Mouse (Mus musculus): Measurements from ENCODE around the gene Glra1. TPM values are rescaled to one million over a fixed set of nuclear protein-coding genes. Genes with fewer than 3 reads are reported as not detected.
A peak's percentile ranks its signal among the peaks of the same experiment; 100 is the strongest.

Glra1 gene
- polyA plus RNA-seq, 1 experiment from 2014 or later: not detected

- Histone ChIP-seq H3K4me2 (ENCODE audit: low read depth, low read length) (no peak overlapping the region), H3K9ac (ENCODE audit: low read length) (no peak overlapping the region), H3K36me3 (ENCODE audit: control insufficient read depth, insufficient read depth, low read length) (peaks cover 52% of the 10 kb centered on the region), H3K4me1 (ENCODE audit: control insufficient read depth, insufficient read depth, low read length) (no peaks in the 10 kb centered on the region), H3K9me3 (replicated peaks; ENCODE audit: control insufficient read depth, low read length) (no peaks in the 10 kb centered on the region), H3K27me3 (ENCODE audit: control insufficient read depth, insufficient read depth, low read length) (no peaks in the 10 kb centered on the region), H3K27ac (ENCODE audit: low read length) (no peak overlapping the region), H3K4me3 (replicated peaks; ENCODE audit: low read length) (no peak overlapping the region)
- 72% methylated on average over 6 of the region's 6 CpGs for WGBS
- ATAC-seq (ENCODE audit: insufficient read depth, low FRiP score): no peak
Measured at GRCm38 (mm10) chr11:55496158-55496557, 111.8 kb downstream of the Glra1 start.

- H3K36me3 ChIP-seq (ENCODE audit: control insufficient read depth, insufficient read depth, low read length): peaks cover 27% of the 10 kb centered on the region
- no peaks in the 10 kb centered on the region for H3K4me1 ChIP-seq (ENCODE audit: control insufficient read depth, insufficient read depth, low read length)
- 95% methylated on average over 7 of the region's 7 CpGs for WGBS
- no peak overlapping the region for H3K4me2 ChIP-seq (ENCODE audit: low read depth, low read length)
- no peaks in the 10 kb centered on the region for H3K27me3 ChIP-seq (ENCODE audit: control insufficient read depth, insufficient read depth, low read length)
- H3K4me3 ChIP-seq (replicated peaks; ENCODE audit: low read length): no peak overlapping the region
- no peaks in the 10 kb centered on the region for H3K9me3 ChIP-seq (replicated peaks; ENCODE audit: control insufficient read depth, low read length)
- no peak for ATAC-seq (ENCODE audit: insufficient read depth, low FRiP score)
- no peak overlapping the region for H3K27ac ChIP-seq (ENCODE audit: low read length)
- H3K9ac ChIP-seq (ENCODE audit: low read length): no peak overlapping the region
Measured at GRCm38 (mm10) chr11:55485443-55485842, 122.6 kb downstream of the Glra1 start.

- H3K36me3 ChIP-seq (ENCODE audit: control insufficient read depth, insufficient read depth, low read length): 0 out of 2 replicates have a peak, but pooled peaks cover 2% of the 10 kb centered on the region
- no peak overlapping the region for H3K4me2 ChIP-seq (ENCODE audit: low read depth, low read length)
- no peaks in the 10 kb centered on the region for H3K27me3 ChIP-seq (ENCODE audit: control insufficient read depth, insufficient read depth, low read length)
- no peak overlapping the region for H3K4me3 ChIP-seq (replicated peaks; ENCODE audit: low read length)
- no peak for ATAC-seq (ENCODE audit: insufficient read depth, low FRiP score)
- no peaks in the 10 kb centered on the region for H3K9me3 ChIP-seq (replicated peaks; ENCODE audit: control insufficient read depth, low read length)
- H3K4me1 ChIP-seq (ENCODE audit: control insufficient read depth, insufficient read depth, low read length): peaks cover 20% of the 10 kb centered on the region
- no peak overlapping the region for H3K9ac ChIP-seq (ENCODE audit: low read length)
- 76% methylated on average over 3 of the region's 3 CpGs for WGBS
- no peak overlapping the region for H3K27ac ChIP-seq (ENCODE audit: low read length)
Measured at GRCm38 (mm10) chr11:55473219-55473618, 134.8 kb downstream of the Glra1 start.

GRCm38 (mm10) chr11:55471467-55471866, 136.5 kb downstream of the Glra1 start:
- Histone ChIP-seq H3K9me3 (replicated peaks; ENCODE audit: control insufficient read depth, low read length) (no peaks in the 10 kb centered on the region), H3K27me3 (ENCODE audit: control insufficient read depth, insufficient read depth, low read length) (no peaks in the 10 kb centered on the region), H3K4me1 (ENCODE audit: control insufficient read depth, insufficient read depth, low read length) (peaks cover 23% of the 10 kb centered on the region), H3K36me3 (ENCODE audit: control insufficient read depth, insufficient read depth, low read length) (0 out of 2 replicates have a peak, but pooled peaks cover 2% of the 10 kb centered on the region), H3K4me2 (ENCODE audit: low read depth, low read length) (peak overlapping the region; percentile 81), H3K4me3 (replicated peaks; ENCODE audit: low read length) (peak overlapping the region; percentile 91), H3K27ac (ENCODE audit: low read length) (no peak overlapping the region), H3K9ac (ENCODE audit: low read length) (peak overlapping the region; percentile 99; the same call in 1 of the 2 replicates)
- 80% methylated on average over 7 of the region's 7 CpGs for WGBS
- ATAC-seq (ENCODE audit: insufficient read depth, low FRiP score): no peak

GRCm38 (mm10) chr11:55470761-55471160, 137.2 kb downstream of the Glra1 start:
- peak overlapping the region; percentile 91 for H3K4me3 ChIP-seq (replicated peaks; ENCODE audit: low read length)
- H3K4me1 ChIP-seq (ENCODE audit: control insufficient read depth, insufficient read depth, low read length): peaks cover 23% of the 10 kb centered on the region
- peak overlapping the region; percentile 99 for H3K9ac ChIP-seq (ENCODE audit: low read length)
- H3K36me3 ChIP-seq (ENCODE audit: control insufficient read depth, insufficient read depth, low read length): 0 out of 2 replicates have a peak, but pooled peaks cover 2% of the 10 kb centered on the region
- H3K27ac ChIP-seq (ENCODE audit: low read length): 0 out of 2 replicates have a peak overlapping the region, but pooled peaks have one; percentile 26
- ATAC-seq (ENCODE audit: insufficient read depth, low FRiP score): no peak
- peak overlapping the region; percentile 81 for H3K4me2 ChIP-seq (ENCODE audit: low read depth, low read length)
- no peaks in the 10 kb centered on the region for H3K9me3 ChIP-seq (replicated peaks; ENCODE audit: control insufficient read depth, low read length)
- no peaks in the 10 kb centered on the region for H3K27me3 ChIP-seq (ENCODE audit: control insufficient read depth, insufficient read depth, low read length)
- 23% methylated on average over 8 of the region's 8 CpGs for WGBS

GRCm38 (mm10) chr11:55469923-55470691, 137.9 kb downstream of the Glra1 start:
- WGBS: under 1% methylated on average over 46 of the region's 46 CpGs
- Histone ChIP-seq H3K4me2 (ENCODE audit: low read depth, low read length) (peak overlapping the region; percentile 81), H3K27ac (ENCODE audit: low read length) (peak overlapping the region; percentile 86), H3K4me3 (replicated peaks; ENCODE audit: low read length) (peak overlapping the region; percentile 91), H3K9ac (ENCODE audit: low read length) (peak overlapping the region; percentile 99), H3K36me3 (ENCODE audit: control insufficient read depth, insufficient read depth, low read length) (0 out of 2 replicates have a peak, but pooled peaks cover 2% of the 10 kb centered on the region), H3K27me3 (ENCODE audit: control insufficient read depth, insufficient read depth, low read length) (no peaks in the 10 kb centered on the region), H3K4me1 (ENCODE audit: control insufficient read depth, insufficient read depth, low read length) (peaks cover 23% of the 10 kb centered on the region), H3K9me3 (replicated peaks; ENCODE audit: control insufficient read depth, low read length) (no peaks in the 10 kb centered on the region)
- ATAC-seq (ENCODE audit: insufficient read depth, low FRiP score): no peak; the same call in 1 of the 2 replicates

- Histone ChIP-seq H3K4me1 (ENCODE audit: control insufficient read depth, insufficient read depth, low read length) (peaks cover 23% of the 10 kb centered on the region), H3K9ac (ENCODE audit: low read length) (peak within 1 kb of the TSS; percentile 99), H3K4me2 (ENCODE audit: low read depth, low read length) (peak within 1 kb of the TSS; percentile 81), H3K27ac (ENCODE audit: low read length) (peak within 1 kb of the TSS; percentile 96), H3K4me3 (replicated peaks; ENCODE audit: low read length) (peak within 1 kb of the TSS; percentile 91), H3K36me3 (ENCODE audit: control insufficient read depth, insufficient read depth, low read length) (0 out of 2 replicates have a peak, but pooled peaks cover 2% of the 10 kb centered on the region), H3K9me3 (replicated peaks; ENCODE audit: control insufficient read depth, low read length) (no peaks in the 10 kb centered on the region), H3K27me3 (ENCODE audit: control insufficient read depth, insufficient read depth, low read length) (no peaks in the 10 kb centered on the region)
- WGBS: under 1% methylated on average over 57 of the region's 57 CpGs
- peak; percentile 97 for ATAC-seq (ENCODE audit: insufficient read depth, low FRiP score)
Measured at GRCm38 (mm10) chr11:55469048-55469843, 138.8 kb downstream of the Glra1 start, which contains the start of gene G3bp1. Gene G3bp1 (plus strand): TSS chr11:55469685.

GRCm38 (mm10) chr11:55468611-55469047, 139.4 kb downstream of the Glra1 start:
- H3K27ac ChIP-seq (ENCODE audit: low read length): peak overlapping the region; percentile 96
- H3K9me3 ChIP-seq (replicated peaks; ENCODE audit: control insufficient read depth, low read length): no peaks in the 10 kb centered on the region
- no peak for ATAC-seq (ENCODE audit: insufficient read depth, low FRiP score)
- H3K4me2 ChIP-seq (ENCODE audit: low read depth, low read length): peak overlapping the region; percentile 79
- peak overlapping the region; percentile 82 for H3K9ac ChIP-seq (ENCODE audit: low read length)
- H3K4me3 ChIP-seq (replicated peaks; ENCODE audit: low read length): peak overlapping the region; percentile 55
- 0 out of 2 replicates have a peak, but pooled peaks cover 2% of the 10 kb centered on the region for H3K36me3 ChIP-seq (ENCODE audit: control insufficient read depth, insufficient read depth, low read length)
- H3K4me1 ChIP-seq (ENCODE audit: control insufficient read depth, insufficient read depth, low read length): peaks cover 23% of the 10 kb centered on the region
- no peaks in the 10 kb centered on the region for H3K27me3 ChIP-seq (ENCODE audit: control insufficient read depth, insufficient read depth, low read length)
- 3% methylated on average over 17 of the region's 17 CpGs for WGBS
